9 mouse cellular contexts compared by ENCODE assay signal in genomic region chr19:57315013-57315565, GRCm38 (mm10). TPM values are rescaled to one million over a fixed set of nuclear protein-coding genes. Genes with fewer than 3 reads are reported as not detected.
DNase-seq lines count a peak whose midpoint lies in the region; ATAC-seq and TF ChIP-seq lines count a peak whose summit lies in the region.
"Had no signal": no experiment of that assay in that cellular context is flagged by ENCODE, and none has a peak within 500 bp of the region (broad histone marks: within the 10 kb centered on the region; RNA-seq: fewer than 3 reads in every experiment).

No protein-coding gene starts in this region.

- H3K4me3 ChIP-seq in heart, embryonic 15.5 days, result peak overlapping the region; percentile 69
- peak overlapping the region; percentile 47 for H3K4me3 ChIP-seq in hindbrain, embryonic 11.5 days (ENCODE audit: low read depth, low read length)
- H3K4me3 ChIP-seq in midbrain, embryonic 13.5 days (replicated peaks), result peak overlapping the region; percentile 69
- H3K4me3 ChIP-seq in thymus, adult 2 months (ENCODE audit: control insufficient read depth, insufficient read depth, low read length), result no peak overlapping the region

- 39% methylated on average over 11 of the region's 11 CpGs for WGBS in heart, embryonic 15.5 days
- WGBS in hindbrain, embryonic 11.5 days, result 49% methylated on average over 11 of the region's 11 CpGs
- 46% methylated on average over 11 of the region's 11 CpGs for WGBS in midbrain, embryonic 13.5 days
- 54% methylated on average over 11 of the region's 11 CpGs for WGBS in thymus, adult 2 months

- TF ChIP-seq CTCF in thymus, adult 2 months (IDR thresholded peaks at IDR 0.05; ENCODE audit: borderline replicate concordance, control insufficient read depth, extremely low read depth, insufficient read depth, low read length, poor library complexity), result no peak

- peak overlapping the region; percentile 80 for H3K27ac ChIP-seq in heart, embryonic 15.5 days
- no peak overlapping the region for H3K27ac ChIP-seq in hindbrain, embryonic 11.5 days (ENCODE audit: low read depth, low read length)
- peak overlapping the region; percentile 84 for H3K27ac ChIP-seq in midbrain, embryonic 13.5 days
- H3K27ac ChIP-seq in thymus, adult 2 months (ENCODE audit: control insufficient read depth, insufficient read depth, low read length), result no peak overlapping the region

- H3K9ac ChIP-seq in heart, embryonic 15.5 days, result peak overlapping the region; percentile 76
- H3K9ac ChIP-seq in hindbrain, embryonic 11.5 days (ENCODE audit: low read depth, low read length), result peak overlapping the region; percentile 62
- H3K9ac ChIP-seq in midbrain, embryonic 13.5 days (replicated peaks), result peak overlapping the region; percentile 80

- TF ChIP-seq POLR2A in thymus, adult 2 months (IDR thresholded peaks at IDR 0.05; ENCODE audit: control insufficient read depth, extremely low read depth, insufficient read depth, low read length, poor library complexity), result no peak

- peaks cover 18% of the 10 kb centered on the region for H3K4me1 ChIP-seq in heart, embryonic 15.5 days (replicated peaks)
- 0 out of 2 replicates have a peak, but pooled peaks cover 6% of the 10 kb centered on the region for H3K4me1 ChIP-seq in hindbrain, embryonic 11.5 days (replicated peaks; ENCODE audit: control insufficient read depth, insufficient read depth, low read length)
- H3K4me1 ChIP-seq in midbrain, embryonic 13.5 days (replicated peaks), result peaks cover 18% of the 10 kb centered on the region
- H3K4me1 ChIP-seq in thymus, adult 2 months (replicated peaks; ENCODE audit: control insufficient read depth, insufficient read depth, low read length), result peaks cover 9% of the 10 kb centered on the region; the same call in 1 of the 2 replicates

- H3K4me2 ChIP-seq in heart, embryonic 15.5 days, result peak overlapping the region; percentile 90
- H3K4me2 ChIP-seq in hindbrain, embryonic 11.5 days (replicated peaks; ENCODE audit: low read depth, low read length), result peak overlapping the region; percentile 99
- H3K4me2 ChIP-seq in midbrain, embryonic 13.5 days (replicated peaks), result peak overlapping the region; percentile 97

- no peaks in the 10 kb centered on the region for H3K9me3 ChIP-seq in heart, embryonic 15.5 days (replicated peaks)
- H3K9me3 ChIP-seq in hindbrain, embryonic 11.5 days (ENCODE audit: control insufficient read depth, low read length), result no peaks in the 10 kb centered on the region
- no peaks in the 10 kb centered on the region for H3K9me3 ChIP-seq in midbrain, embryonic 13.5 days

- no peak for DNase-seq in heart, adult 11 months
- DNase-seq in adrenal gland, postnatal 14 days, result peak; percentile 58
- no peak for DNase-seq in hindbrain, embryonic 11.5 days (ENCODE audit: low spot score)
- no peak for DNase-seq in urinary bladder, postnatal 36 days (ENCODE audit: low spot score in 2 of 2)
- no peak for DNase-seq in thymus, adult 2 months
- DNase-seq in lung, postnatal 10 days, result no peak

- ATAC-seq in heart, embryonic 15.5 days (replicated peaks; ENCODE audit: insufficient number of reproducible peaks, insufficient read depth, low FRiP score, low read depth), result no peak
- ATAC-seq in hindbrain, embryonic 11.5 days (ENCODE audit: low FRiP score), result peak; percentile 33; the same call in 1 of the 2 replicates
- no peak; the same call in none of the 2 replicates for ATAC-seq in midbrain, embryonic 13.5 days

- no peaks in the 10 kb centered on the region for H3K27me3 ChIP-seq in heart, embryonic 15.5 days
- peaks cover 14% of the 10 kb centered on the region for H3K27me3 ChIP-seq in hindbrain, embryonic 11.5 days (ENCODE audit: control insufficient read depth, insufficient read depth, low read length)
- peaks cover 6% of the 10 kb centered on the region; the same call in 1 of the 2 replicates for H3K27me3 ChIP-seq in midbrain, embryonic 13.5 days
- peaks cover 20% of the 10 kb centered on the region for H3K27me3 ChIP-seq in thymus, adult 2 months (ENCODE audit: control insufficient read depth, insufficient read depth, low read length)

- H3K36me3 ChIP-seq in heart, embryonic 15.5 days, result no peaks in the 10 kb centered on the region
- no peaks in the 10 kb centered on the region for H3K36me3 ChIP-seq in hindbrain, embryonic 11.5 days (ENCODE audit: control insufficient read depth, insufficient read depth, low read length)
- H3K36me3 ChIP-seq in midbrain, embryonic 13.5 days, result no peaks in the 10 kb centered on the region
- H3K36me3 ChIP-seq in thymus, adult 2 months (ENCODE audit: control insufficient read depth, insufficient read depth, low read length), result no peaks in the 10 kb centered on the region

RNA-seq across cellular contexts. Expression of gene Ablim1, which starts 0.4 kb away (rescaled TPM):
- polyA plus RNA-seq in heart, embryonic 15.5 days (2015; fragmentation: Nextera tagmentation; extraction: Ambion mirVana), result 56.2 and 63.8 TPM in 2 replicates
- total RNA-seq in adrenal gland, postnatal 14 days (2021), result 68.8 and 95.8 TPM in 2 replicates
- 18.3 and 18.6 TPM in 2 replicates for polyA plus RNA-seq in hindbrain, embryonic 11.5 days (2014; fragmentation: Nextera tagmentation; extraction: Ambion mirVana)
- 31.3 and 34.4 TPM in 2 replicates for polyA plus RNA-seq in midbrain, embryonic 13.5 days (2015; fragmentation: Nextera tagmentation; extraction: Ambion mirVana)
- polyA plus RNA-seq in thymus, adult 2 months (2012; rRNA removed), result 216 and 231 TPM in 2 replicates
- total RNA-seq: MEL had no signal

RNA-seq across cellular contexts. Expression of gene Fam160b1, which starts 45.4 kb away (rescaled TPM):
- 9.4 and 11.1 TPM in 2 replicates for polyA plus RNA-seq in heart, embryonic 15.5 days (2015; fragmentation: Nextera tagmentation; extraction: Ambion mirVana)
- total RNA-seq in adrenal gland, postnatal 14 days (2021), result 21.3 and 24.4 TPM in 2 replicates
- 14.2 and 15.4 TPM in 2 replicates for polyA plus RNA-seq in hindbrain, embryonic 11.5 days (2014; fragmentation: Nextera tagmentation; extraction: Ambion mirVana)
- polyA plus RNA-seq in midbrain, embryonic 13.5 days (2015; fragmentation: Nextera tagmentation; extraction: Ambion mirVana), result 14.2 TPM in 2 replicates
- polyA plus RNA-seq in thymus, adult 2 months (2012; rRNA removed), result 26.1 and 28.3 TPM in 2 replicates

Comparison
In these comparisons a context has a peak if more than half of its experiments do, and no peak if none do; other contexts are left out.
1. H3K27ac ChIP-seq: peak in heart, embryonic 15.5 days (single experiment) and midbrain, embryonic 13.5 days (single experiment); none in hindbrain, embryonic 11.5 days (single experiment) and thymus, adult 2 months (single experiment).
2. Peak in every context shown above with its lines, with median percentiles within 50 percentile points of each other: H3K4me2 ChIP-seq and H3K9ac ChIP-seq.